Mouse (Mus musculus): ENCODE results near the gene Iqck. TPM values are rescaled to one million over a fixed set of nuclear protein-coding genes. Genes with fewer than 3 reads are reported as not detected.

The Iqck gene
- total and polyA plus RNA-seq, 2 experiments from 2014 or later: 0.67 TPM; not detected in 1

- H3K9me3 ChIP-seq (replicated peaks; ENCODE audit: control insufficient read depth, low read length): no peaks in the 10 kb centered on the region
- H3K27me3 ChIP-seq (ENCODE audit: control insufficient read depth, insufficient read depth, low read length): no peaks in the 10 kb centered on the region
- DNase-seq (ENCODE audit: low spot score): no peak
- 44% methylated on average over 5 of the region's 5 CpGs for WGBS
- no peak overlapping the region for H3K9ac ChIP-seq (replicated peaks; ENCODE audit: low read depth, low read length)
- H3K36me3 ChIP-seq (replicated peaks; ENCODE audit: control insufficient read depth, insufficient read depth, low read length): peaks cover 76% of the 10 kb centered on the region
- H3K4me1 ChIP-seq (ENCODE audit: control insufficient read depth, insufficient read depth): peaks cover 19% of the 10 kb centered on the region
- H3K4me2 ChIP-seq (ENCODE audit: low read depth, low read length): no peak overlapping the region
- no peak overlapping the region for H3K27ac ChIP-seq (ENCODE audit: low read depth)
- TF ChIP-seq CTCF (IDR thresholded peaks at IDR 0.05; ENCODE audit: low read depth) (no peak), EP300 (IDR thresholded peaks at IDR 0.05; ENCODE audit: low read depth) (no peak)
- no peak overlapping the region for H3K4me3 ChIP-seq (ENCODE audit: low read depth, low read length)
- no peak for ATAC-seq (ENCODE audit: insufficient read depth, low read depth)
These were observed 10.4 kb upstream of the Iqck start for GRCm38 (mm10) chr7:118845141-118845540.

- peaks cover 25% of the 10 kb centered on the region for H3K4me1 ChIP-seq (ENCODE audit: control insufficient read depth, insufficient read depth)
- no peak overlapping the region for H3K27ac ChIP-seq (ENCODE audit: low read depth)
- TF ChIP-seq EP300 (IDR thresholded peaks at IDR 0.05; ENCODE audit: low read depth) (no peak), CTCF (IDR thresholded peaks at IDR 0.05; ENCODE audit: low read depth) (no peak)
- H3K9ac ChIP-seq (replicated peaks; ENCODE audit: low read depth, low read length): no peak overlapping the region
- peaks cover 72% of the 10 kb centered on the region for H3K36me3 ChIP-seq (replicated peaks; ENCODE audit: control insufficient read depth, insufficient read depth, low read length)
- DNase-seq (ENCODE audit: low spot score): no peak
- WGBS: 89% methylated on average over 4 of the region's 4 CpGs
- H3K9me3 ChIP-seq (replicated peaks; ENCODE audit: control insufficient read depth, low read length): no peaks in the 10 kb centered on the region
- no peak for ATAC-seq (ENCODE audit: insufficient read depth, low read depth)
- no peak overlapping the region for H3K4me2 ChIP-seq (ENCODE audit: low read depth, low read length)
- no peaks in the 10 kb centered on the region for H3K27me3 ChIP-seq (ENCODE audit: control insufficient read depth, insufficient read depth, low read length)
- no peak overlapping the region for H3K4me3 ChIP-seq (ENCODE audit: low read depth, low read length)
These were observed 9.2 kb upstream of the Iqck start for GRCm38 (mm10) chr7:118846329-118846728.

- no peak overlapping the region for H3K4me3 ChIP-seq (ENCODE audit: low read depth, low read length)
- 0 out of 2 replicates have a peak overlapping the region, but pooled peaks have one; percentile 8 for H3K9ac ChIP-seq (replicated peaks; ENCODE audit: low read depth, low read length)
- DNase-seq (ENCODE audit: low spot score) (peak; percentile 39), ATAC-seq (ENCODE audit: insufficient read depth, low read depth) (peak; percentile 81)
- H3K9me3 ChIP-seq (replicated peaks; ENCODE audit: control insufficient read depth, low read length): no peaks in the 10 kb centered on the region
- no peaks in the 10 kb centered on the region for H3K27me3 ChIP-seq (ENCODE audit: control insufficient read depth, insufficient read depth, low read length)
- peak overlapping the region; percentile 85 for H3K27ac ChIP-seq (ENCODE audit: low read depth)
- WGBS: 21% methylated on average over 10 of the region's 10 CpGs
- H3K4me2 ChIP-seq (ENCODE audit: low read depth, low read length): no peak overlapping the region
- H3K36me3 ChIP-seq (replicated peaks; ENCODE audit: control insufficient read depth, insufficient read depth, low read length): peaks cover 71% of the 10 kb centered on the region
- peaks cover 25% of the 10 kb centered on the region for H3K4me1 ChIP-seq (ENCODE audit: control insufficient read depth, insufficient read depth)
- 0 out of 2 replicates have a peak, but pooled peaks have one; percentile 46 for TF ChIP-seq EP300 (IDR thresholded peaks at IDR 0.05; ENCODE audit: low read depth)
- TF ChIP-seq CTCF (IDR thresholded peaks at IDR 0.05; ENCODE audit: low read depth): no peak
These were observed 6.8 kb upstream of the Iqck start for GRCm38 (mm10) chr7:118848796-118849195.

- Histone ChIP-seq H3K27ac (ENCODE audit: low read depth) (peak overlapping the region; percentile 85), H3K4me1 (ENCODE audit: control insufficient read depth, insufficient read depth) (peaks cover 27% of the 10 kb centered on the region), H3K9ac (replicated peaks; ENCODE audit: low read depth, low read length) (0 out of 2 replicates have a peak overlapping the region, but pooled peaks have one; percentile 8), H3K9me3 (replicated peaks; ENCODE audit: control insufficient read depth, low read length) (no peaks in the 10 kb centered on the region), H3K4me2 (ENCODE audit: low read depth, low read length) (no peak overlapping the region), H3K27me3 (ENCODE audit: control insufficient read depth, insufficient read depth, low read length) (no peaks in the 10 kb centered on the region), H3K36me3 (replicated peaks; ENCODE audit: control insufficient read depth, insufficient read depth, low read length) (peaks cover 62% of the 10 kb centered on the region), H3K4me3 (ENCODE audit: low read depth, low read length) (no peak overlapping the region)
- 61% methylated on average over 5 of the region's 5 CpGs for WGBS
- no peak for DNase-seq (ENCODE audit: low spot score)
- 0 out of 2 replicates have a peak, but pooled peaks have one; percentile 18 for ATAC-seq (ENCODE audit: insufficient read depth, low read depth)
- TF ChIP-seq EP300 (IDR thresholded peaks at IDR 0.05; ENCODE audit: low read depth) (no peak), CTCF (IDR thresholded peaks at IDR 0.05; ENCODE audit: low read depth) (no peak)
These were observed 5.9 kb upstream of the Iqck start for GRCm38 (mm10) chr7:118849543-118850250.

GRCm38 (mm10) chr7:118850676-118851290, 4.8 kb upstream of the Iqck start:
- H3K27ac ChIP-seq (ENCODE audit: low read depth): peak overlapping the region; percentile 4; the same call in 1 of the 2 replicates
- H3K4me1 ChIP-seq (ENCODE audit: control insufficient read depth, insufficient read depth): peaks cover 31% of the 10 kb centered on the region
- ATAC-seq (ENCODE audit: insufficient read depth, low read depth) (no peak), DNase-seq (ENCODE audit: low spot score) (peak; percentile 23)
- no peak overlapping the region for H3K9ac ChIP-seq (replicated peaks; ENCODE audit: low read depth, low read length)
- peaks cover 51% of the 10 kb centered on the region for H3K36me3 ChIP-seq (replicated peaks; ENCODE audit: control insufficient read depth, insufficient read depth, low read length)
- no peak overlapping the region; the same call in 1 of the 2 replicates for H3K4me2 ChIP-seq (ENCODE audit: low read depth, low read length)
- no peaks in the 10 kb centered on the region for H3K9me3 ChIP-seq (replicated peaks; ENCODE audit: control insufficient read depth, low read length)
- H3K27me3 ChIP-seq (ENCODE audit: control insufficient read depth, insufficient read depth, low read length): no peaks in the 10 kb centered on the region
- TF ChIP-seq EP300 (IDR thresholded peaks at IDR 0.05; ENCODE audit: low read depth) (no peak), CTCF (IDR thresholded peaks at IDR 0.05; ENCODE audit: low read depth) (no peak)
- WGBS: 37% methylated on average over 9 of the region's 9 CpGs
- no peak overlapping the region for H3K4me3 ChIP-seq (ENCODE audit: low read depth, low read length)

Data from heart, postnatal 0 days (tissue).